Mouse (Mus musculus) fibroblast of lung, adult 2 months (primary cell): ENCODE measurements at regions not wholly inside any gene's neighbourhood (a gene's known extent, or its start where the extent isn't known, plus 50 kb on each side); places are given as distances from the start of the nearest gene placed in this dataset.

Experiments
- DNase-seq: peaks from one replicate; pipeline ENCODE4 v3.0.0-alpha.2; 2011; ENCODE audit warnings: low read depth

DNA sequence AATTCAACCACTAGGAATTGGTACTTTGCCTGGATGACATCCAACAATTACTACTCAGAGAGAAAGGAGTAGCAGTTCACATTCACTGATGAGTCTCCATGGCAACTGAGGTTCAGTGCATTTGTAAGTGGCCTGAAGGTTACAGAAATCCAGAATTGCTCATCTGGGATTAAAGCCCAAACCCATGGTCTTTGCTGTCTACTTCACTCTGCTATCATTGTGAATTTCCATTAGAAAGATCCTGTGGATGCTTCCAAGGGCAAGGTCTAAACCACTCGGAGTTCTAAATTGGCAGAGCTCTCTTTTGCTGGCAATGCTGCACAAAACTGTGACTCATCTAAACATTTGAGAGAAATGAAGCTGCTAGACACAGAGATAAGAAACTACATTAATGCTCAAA, 319.9 kb upstream of the Tbl1x start:
- peak; percentile 10 for DNase-seq

- no peak for DNase-seq
Measured at GRCm38 (mm10) chrX:77208726-77209125, 302.1 kb upstream of the Tbl1x start.

- DNase-seq, result no peak
Measured at GRCm38 (mm10) chrX:77219355-77219754, 291.5 kb upstream of the Tbl1x start.
